Mouse (Mus musculus): ENCODE measurements around the gene Stip1.

DNA sequence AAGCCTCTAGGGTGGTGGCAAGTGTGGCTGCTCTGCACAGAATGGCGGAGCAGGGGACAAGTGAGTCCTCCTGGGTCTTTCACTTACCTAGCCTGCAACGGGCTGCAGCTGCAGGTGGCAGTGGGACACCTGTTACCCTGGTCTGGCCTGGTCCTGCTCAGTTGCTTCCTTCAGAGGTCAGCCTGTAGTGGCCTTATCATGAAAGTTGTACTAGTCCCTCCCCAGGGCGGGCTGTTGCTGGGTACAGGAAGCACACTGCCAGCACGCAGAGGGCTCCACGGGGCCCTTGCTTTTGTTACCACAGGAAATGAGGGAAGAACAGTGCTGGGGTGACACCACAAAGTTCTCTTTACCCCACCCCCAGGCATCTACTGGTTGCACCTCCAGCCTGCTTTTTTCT is 20.6 kb downstream of the Stip1 start, which contains the start of gene Fermt3:
- TF ChIP-seq CTCF (IDR thresholded peaks at IDR 0.05; ENCODE audit: low read depth) (no peak), EP300 (IDR thresholded peaks at IDR 0.05; ENCODE audit: low read depth) (no peak)
